Mouse (Mus musculus): ENCODE results near the gene Olfr788. TPM values are rescaled to one million over a fixed set of nuclear protein-coding genes. Genes with fewer than 3 reads are reported as not detected.

Olfr788 gene
- total RNA-seq (2021), result not detected

DNA sequence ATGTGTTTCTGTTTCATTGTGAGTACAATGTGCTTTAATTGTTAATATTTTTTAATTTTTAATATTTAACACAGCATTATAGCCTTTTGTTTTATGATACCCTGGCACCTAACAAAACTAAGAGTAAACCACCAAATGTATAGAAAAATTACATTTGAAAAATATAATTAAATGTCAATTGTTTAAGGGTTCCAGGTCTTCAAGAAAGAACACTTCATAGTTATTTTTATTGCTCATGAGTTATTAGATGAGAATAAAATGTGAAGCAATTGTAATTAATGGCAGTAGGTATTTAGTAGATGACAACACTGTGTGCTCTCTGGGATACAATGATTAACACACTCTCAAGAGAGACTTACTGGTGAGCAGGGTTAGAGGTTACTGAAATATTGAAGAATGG lies at the start of gene Olfr788:
TSS of gene Olfr788 (plus strand) at position 301 of the 400 bp plus-strand sequence.
- DNase-seq, result no peak
- intact Hi-C loops (cut with DNase I), result no loop called here

DNA sequence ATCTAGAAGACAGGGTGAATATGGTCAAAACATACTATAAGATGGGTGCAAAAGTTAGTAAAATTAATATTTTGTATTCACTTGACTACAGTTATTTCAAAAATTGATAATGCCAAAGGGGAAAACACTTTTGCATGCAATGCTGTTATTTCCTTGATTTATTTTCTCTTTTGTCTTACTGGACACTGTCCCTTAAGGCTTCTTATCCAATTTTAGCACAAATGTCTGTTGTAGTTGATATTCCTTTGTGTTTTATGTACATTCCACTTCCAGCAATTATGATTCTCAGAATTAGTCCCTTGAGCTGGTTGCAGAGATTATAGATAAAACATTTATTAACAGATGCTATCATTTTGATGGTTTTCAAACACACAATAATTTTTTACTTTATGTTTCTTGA lies 43.8 kb upstream of the Olfr788 start, which contains the start of gene Olfr786:
TSS of gene Olfr786 (plus strand) at position 301 of the 400 bp plus-strand sequence.
- DNase-seq, result no peak
- intact Hi-C loops (cut with DNase I), result no loop called here

- DNase-seq, result no peak
- intact Hi-C loops (cut with DNase I), result no loop called here
These were observed 9.2 kb upstream of the Olfr788 start, which contains the start of gene Olfr787 for GRCm38 (mm10) chr10:129461562-129461961. Gene Olfr787 (plus strand): TSS chr10:129461862.

DNA sequence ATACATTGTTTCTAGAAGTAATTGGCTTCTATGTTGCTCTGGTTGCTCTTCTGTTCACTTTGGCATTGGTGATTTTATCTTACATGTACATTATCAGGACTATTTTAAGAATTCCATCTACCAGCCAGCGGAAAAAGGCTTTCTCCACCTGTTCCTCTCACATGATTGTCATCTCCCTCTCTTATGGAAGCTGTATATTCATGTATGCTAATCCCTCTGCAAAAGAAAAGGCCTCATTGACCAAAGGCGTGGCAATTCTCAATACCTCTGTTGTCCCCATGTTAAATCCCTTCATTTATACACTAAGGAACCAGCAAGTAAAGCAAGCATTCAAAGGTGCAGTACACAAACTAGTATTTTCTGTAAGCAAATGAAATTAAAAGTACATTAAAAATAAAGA lies 2.5 kb downstream of the Olfr788 start:
- intact Hi-C loops (cut with DNase I), result no loop called here

GRCm38 (mm10) chr10:129473723-129474122 lies 2.9 kb downstream of the Olfr788 start:
- no peak for DNase-seq
- intact Hi-C loops (cut with DNase I), result no loop called here

More for the DNA sequence above, 2.5 kb downstream of the Olfr788 start:
- no peak for DNase-seq

- intact Hi-C loops (cut with DNase I), result no loop called here
These were observed 13.7 kb downstream of the Olfr788 start, which contains the start of gene Olfr789 for GRCm38 (mm10) chr10:129484452-129484851. Gene Olfr789 (plus strand): TSS chr10:129484752.

GRCm38 (mm10) chr10:129490101-129490500 lies 19.3 kb downstream of the Olfr788 start:
- no peak for DNase-seq
- intact Hi-C loops (cut with DNase I), result no loop called here

More at GRCm38 (mm10) chr10:129484452-129484851, 13.7 kb downstream of the Olfr788 start, which contains the start of gene Olfr789:
- DNase-seq, result no peak

GRCm38 (mm10) chr10:129498192-129498591 lies 27.4 kb downstream of the Olfr788 start, which contains the start of gene Olfr790:
Gene Olfr790 (plus strand): TSS chr10:129498492.
- intact Hi-C loops (cut with DNase I), result no loop called here

DNA sequence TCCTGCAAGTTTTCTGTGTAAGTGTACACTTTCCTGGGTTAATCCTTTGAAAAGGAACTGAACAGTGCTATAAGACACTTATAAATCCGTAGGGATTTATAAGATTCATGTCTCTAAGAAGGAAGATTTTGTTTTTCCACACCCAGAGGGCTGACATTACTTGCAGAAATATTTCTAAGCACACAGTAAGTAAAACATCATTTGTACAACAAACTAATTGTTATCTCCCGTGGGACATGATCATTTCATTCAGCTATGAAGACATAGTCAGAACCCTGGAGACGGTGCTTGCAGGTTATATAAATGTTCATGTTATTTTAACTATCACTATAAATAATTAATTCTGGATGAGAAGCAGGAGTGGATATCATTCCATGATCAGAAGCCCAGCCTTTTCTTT lies 50.7 kb downstream of the Olfr788 start, which contains the start of gene Olfr791:
TSS of gene Olfr791 (plus strand) at position 301 of the 400 bp plus-strand sequence.
- intact Hi-C loops (cut with DNase I), result no loop called here
- DNase-seq, result no peak

More at GRCm38 (mm10) chr10:129498192-129498591, 27.4 kb downstream of the Olfr788 start, which contains the start of gene Olfr790:
- DNase-seq, result no peak

Other genes with a start within 250 kb of the Olfr788 start
- gene Olfr774, start 234.8 kb upstream of the Olfr788 start, total RNA-seq (2021), result not detected
- gene Olfr775, start 222.6 kb upstream of the Olfr788 start, total RNA-seq (2021), result not detected
- gene Olfr776, start 211.9 kb upstream of the Olfr788 start, total RNA-seq (2021), result not detected
- gene Olfr777, start 199.5 kb upstream of the Olfr788 start, total RNA-seq (2021), result not detected
- not detected for gene Olfr780, start 152.9 kb upstream of the Olfr788 start, total RNA-seq (2021)
- gene Olfr781, start 142.1 kb upstream of the Olfr788 start, total RNA-seq (2021), result not detected
- not detected for gene Olfr782, start 122.1 kb upstream of the Olfr788 start, total RNA-seq (2021)
- under 1 TPM; 0.26 to 0.32 TPM for gene Olfr784, start 86.9 kb upstream of the Olfr788 start, total RNA-seq (2021)
- gene Olfr785, start 65.6 kb upstream of the Olfr788 start, total RNA-seq (2021), result not detected
- gene Olfr786, start 43.7 kb upstream of the Olfr788 start, total RNA-seq (2021), result not detected
- not detected for gene Olfr787, start 9.1 kb upstream of the Olfr788 start, total RNA-seq (2021)
- not detected for gene Olfr789, start 13.8 kb downstream of the Olfr788 start, total RNA-seq (2021)
- gene Olfr790, start 27.5 kb downstream of the Olfr788 start, total RNA-seq (2021), result not detected
- gene Olfr791, start 50.8 kb downstream of the Olfr788 start, total RNA-seq (2021), result not detected
- not detected for gene Olfr792, start 68.2 kb downstream of the Olfr788 start, total RNA-seq (2021)
- gene Olfr794, start 96.7 kb downstream of the Olfr788 start, total RNA-seq (2021), result not detected
- not detected for gene Olfr796, start 141.6 kb downstream of the Olfr788 start, total RNA-seq (2021)
- gene Olfr798, start 156.9 kb downstream of the Olfr788 start, total RNA-seq (2021), result not detected
- gene Olfr799, start 166.5 kb downstream of the Olfr788 start, total RNA-seq (2021), result not detected
- not detected for gene Olfr800, start 186.7 kb downstream of the Olfr788 start, total RNA-seq (2021)
- gene Olfr801, start 202.9 kb downstream of the Olfr788 start, total RNA-seq (2021), result not detected
- gene Olfr802, start 217.2 kb downstream of the Olfr788 start, total RNA-seq (2021), result not detected
- not detected for gene Olfr803, start 223.3 kb downstream of the Olfr788 start, total RNA-seq (2021)
- not detected for gene Olfr804, start 232.2 kb downstream of the Olfr788 start, total RNA-seq (2021)

Measured in left cerebral cortex, postnatal 4 days (tissue).